Mouse (Mus musculus): ENCODE results near the gene Enkur.

Gene Enkur

DNA sequence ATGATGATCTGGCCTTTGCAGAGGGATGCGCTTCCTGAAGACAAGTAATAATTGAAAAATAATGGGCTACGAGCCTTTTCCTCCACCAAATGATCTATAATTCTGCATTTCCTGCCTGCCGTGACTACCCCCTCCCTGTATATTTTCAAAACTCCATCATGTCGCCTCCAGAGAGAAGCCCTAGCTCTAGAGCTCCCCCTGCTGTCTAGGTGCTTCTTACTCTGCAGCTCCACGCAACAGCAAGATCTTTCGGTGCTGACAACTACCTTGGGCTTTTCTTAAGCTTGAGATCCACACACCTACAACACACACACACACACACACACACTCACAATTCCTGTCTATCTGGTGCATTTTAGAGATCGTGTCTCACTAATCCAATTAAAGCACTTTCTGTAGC lies 17.6 kb downstream of the Enkur start:
- DNase-seq = peak; percentile 40 to 64

DNA sequence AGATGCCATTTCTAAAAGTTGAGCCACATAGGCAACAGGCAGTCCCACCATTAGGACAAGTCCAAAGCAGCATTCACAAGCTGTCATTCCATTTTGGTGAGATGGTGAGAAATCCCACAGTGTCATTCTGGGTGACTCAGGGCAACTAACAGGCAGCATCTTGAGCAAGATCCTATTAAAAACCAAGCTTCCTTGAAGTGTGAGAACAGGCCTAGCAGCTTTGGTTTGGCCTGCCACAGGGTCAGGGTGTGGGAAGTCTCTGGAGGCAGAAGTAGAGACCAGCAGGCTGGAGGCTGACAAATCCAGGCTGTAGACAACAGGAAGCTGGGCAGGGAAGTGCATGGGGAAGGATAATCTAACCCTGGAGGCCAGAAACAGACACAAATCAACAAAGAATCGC lies 22.4 kb downstream of the Enkur start:
- DNase-seq = peak; percentile 16 to 62

DNA sequence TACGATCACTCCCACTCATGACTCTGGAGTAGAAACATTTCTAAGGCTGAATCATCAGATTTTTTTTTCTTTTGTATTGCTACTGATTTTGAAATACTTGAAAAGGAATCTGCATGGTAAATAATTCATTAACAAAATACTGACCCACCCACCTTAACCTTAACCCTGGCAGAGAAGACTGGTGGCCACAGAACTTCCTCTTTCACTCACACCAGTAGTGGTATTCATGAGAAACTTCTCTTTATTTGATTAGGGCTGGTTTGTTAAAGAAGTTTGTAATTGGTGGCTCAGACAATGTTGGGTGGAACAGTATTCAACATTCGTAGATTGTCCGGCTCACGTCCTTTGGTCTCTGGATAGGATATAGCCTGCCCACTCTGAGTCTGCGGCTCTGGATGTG lies 26.0 kb downstream of the Enkur start:
- no peak for DNase-seq

DNA sequence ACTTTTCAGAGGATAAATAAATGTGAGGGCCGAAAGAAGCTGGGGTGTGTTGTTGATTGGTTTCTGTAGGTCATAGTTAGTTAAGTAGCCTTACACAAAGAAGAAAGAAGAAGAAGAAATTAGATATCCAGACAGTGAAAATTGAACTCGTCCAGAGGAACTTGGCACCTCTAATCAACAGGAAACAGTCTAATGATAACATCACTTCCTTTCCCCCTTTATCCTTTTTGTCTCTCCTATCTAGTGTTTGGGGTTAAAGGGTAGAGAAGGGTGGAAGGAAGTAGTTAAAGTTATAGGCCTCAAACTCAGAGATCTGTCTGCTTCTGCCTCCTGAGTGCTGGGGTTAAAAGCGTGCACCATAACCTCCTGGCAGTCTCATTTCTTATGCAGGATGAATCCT lies 32.4 kb downstream of the Enkur start:
- DNase-seq = no peak

DNA sequence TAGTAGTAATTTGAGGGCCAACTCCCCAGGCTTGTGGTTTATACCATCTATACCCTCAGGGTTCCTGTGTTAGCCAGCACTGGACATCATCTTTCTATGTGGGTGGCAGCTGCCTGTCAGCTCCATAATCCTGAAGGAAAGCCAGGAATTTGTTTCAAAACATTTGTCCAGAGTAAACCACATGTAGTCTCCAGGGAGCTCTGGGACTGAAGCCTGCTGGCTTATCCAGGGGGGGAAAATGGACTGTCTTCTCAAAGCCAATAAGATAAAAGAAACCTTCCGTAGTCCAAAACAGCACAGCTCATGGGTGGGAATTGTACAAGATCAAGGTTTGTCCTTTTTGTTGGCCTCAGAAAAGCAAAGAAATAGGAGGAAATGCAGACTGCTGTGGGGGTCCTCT lies 37.2 kb downstream of the Enkur start:
- DNase-seq = no peak

DNA sequence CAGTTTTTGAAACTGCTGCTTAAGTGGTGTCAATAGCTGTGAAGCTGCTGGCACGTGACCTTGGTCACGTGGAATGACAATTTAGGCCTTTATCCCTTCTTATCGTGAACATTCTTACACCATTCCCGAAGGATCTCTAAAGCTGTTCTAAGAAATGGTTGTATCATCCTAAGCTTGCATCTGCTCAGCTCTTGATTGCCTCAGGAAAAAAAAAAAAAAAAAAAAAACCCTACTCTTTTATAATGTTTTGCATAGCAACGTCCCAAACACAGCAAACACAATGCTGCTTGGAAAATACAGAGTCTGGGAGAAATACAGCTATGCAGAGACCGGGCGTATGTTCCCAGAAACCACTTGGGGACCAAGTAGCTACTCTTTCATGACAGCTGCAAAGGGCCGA lies 40.9 kb downstream of the Enkur start:
- no peak for DNase-seq

DNA sequence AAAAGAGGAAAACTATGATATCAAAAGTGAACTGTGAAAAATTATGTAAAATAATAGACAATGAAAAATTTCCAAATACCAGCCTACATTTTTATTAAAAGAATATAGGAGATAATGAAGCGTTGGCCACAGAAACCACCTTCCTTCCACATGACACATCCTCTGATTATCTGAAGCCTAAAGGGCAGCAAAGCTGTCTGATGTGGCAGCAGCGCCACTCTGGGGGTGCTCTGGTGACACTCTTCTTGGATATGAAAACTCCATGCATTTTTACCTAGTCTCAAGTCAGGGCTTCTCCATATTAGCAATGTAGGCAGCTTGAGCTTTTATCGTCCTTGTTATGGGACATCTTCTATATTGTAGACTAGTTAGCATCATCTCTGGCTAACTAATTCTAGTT lies 51.7 kb downstream of the Enkur start:
- no peak for DNase-seq

DNA sequence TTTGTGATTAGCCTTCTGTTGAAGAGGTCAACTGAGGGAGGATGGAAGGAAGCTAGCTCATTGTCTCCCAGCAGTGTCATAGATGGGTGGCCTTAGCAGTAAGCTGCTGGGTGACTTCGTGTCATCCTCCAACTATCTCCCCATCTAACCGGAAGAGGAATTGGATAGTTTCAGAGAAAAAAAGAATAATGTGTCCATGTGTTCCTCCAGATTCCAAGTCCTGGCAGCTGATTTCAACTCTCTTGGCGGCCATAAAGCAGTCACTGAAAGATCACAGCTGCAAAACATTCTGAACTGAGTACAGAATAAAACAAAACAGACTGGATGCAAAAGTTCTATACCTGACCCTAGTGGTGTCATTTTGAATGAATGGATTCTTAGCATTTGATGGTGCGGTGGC lies 58.0 kb downstream of the Enkur start:
- DNase-seq = peak; percentile 6 to 33

DNA sequence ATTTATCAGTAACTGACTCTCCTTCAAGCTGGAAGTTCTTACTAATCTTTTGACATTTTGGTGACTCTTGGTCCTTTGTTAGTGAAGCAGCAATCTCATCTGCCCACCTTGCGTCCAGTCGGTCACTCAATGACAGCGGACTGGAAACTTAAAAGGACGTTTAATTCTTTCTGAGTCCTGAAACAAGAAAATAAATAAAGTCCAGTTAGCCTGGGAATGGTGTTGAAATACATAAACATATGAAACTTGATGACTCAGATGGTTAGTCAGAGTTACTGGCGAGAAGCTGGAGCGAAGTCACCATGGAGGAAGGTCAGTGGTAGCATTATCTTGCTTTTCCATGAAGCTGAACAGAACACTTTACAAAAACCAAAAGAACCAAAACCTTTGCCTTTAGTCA lies 58.7 kb downstream of the Enkur start:
- DNase-seq = no peak

DNA sequence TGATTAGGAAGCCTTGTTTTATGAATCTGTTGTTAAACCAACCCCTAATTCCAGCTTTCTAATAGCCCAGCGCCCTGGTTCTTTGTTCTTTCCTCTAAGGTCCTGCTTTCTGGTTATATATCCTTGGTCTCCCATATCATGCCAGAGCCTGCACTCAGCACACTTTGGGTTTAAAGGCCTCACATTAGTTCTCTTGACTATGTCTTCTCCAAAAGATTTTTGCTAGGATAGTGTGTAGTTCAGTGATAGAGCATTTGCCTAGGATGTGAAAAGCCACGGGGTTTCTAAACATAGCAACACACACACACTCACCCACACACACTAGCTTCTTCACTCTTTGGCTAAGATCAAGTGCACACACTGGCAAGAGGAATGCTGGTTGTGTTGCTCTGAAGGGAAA lies 62.5 kb downstream of the Enkur start:
- no peak for DNase-seq

DNA sequence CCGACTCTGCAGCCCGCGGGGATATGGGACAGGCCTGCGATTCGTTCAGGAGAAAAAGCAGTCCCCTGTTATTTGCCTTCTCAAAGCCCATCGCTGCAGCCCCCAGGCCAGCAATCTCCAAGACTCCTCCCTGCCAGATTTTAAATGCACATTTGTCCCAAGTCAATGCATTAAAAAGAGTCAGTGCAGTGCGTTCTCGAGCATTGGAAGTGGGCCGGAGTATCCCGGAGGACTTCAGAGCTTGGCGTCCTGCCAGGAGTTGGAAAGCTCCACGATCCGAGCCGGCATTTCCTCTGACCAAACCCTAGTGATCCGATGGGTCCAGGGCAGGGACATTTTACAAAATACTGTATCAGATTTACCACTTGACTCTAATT lies 63.0 kb downstream of the Enkur start:
- DNase-seq = peak; percentile 75 to 79

DNA sequence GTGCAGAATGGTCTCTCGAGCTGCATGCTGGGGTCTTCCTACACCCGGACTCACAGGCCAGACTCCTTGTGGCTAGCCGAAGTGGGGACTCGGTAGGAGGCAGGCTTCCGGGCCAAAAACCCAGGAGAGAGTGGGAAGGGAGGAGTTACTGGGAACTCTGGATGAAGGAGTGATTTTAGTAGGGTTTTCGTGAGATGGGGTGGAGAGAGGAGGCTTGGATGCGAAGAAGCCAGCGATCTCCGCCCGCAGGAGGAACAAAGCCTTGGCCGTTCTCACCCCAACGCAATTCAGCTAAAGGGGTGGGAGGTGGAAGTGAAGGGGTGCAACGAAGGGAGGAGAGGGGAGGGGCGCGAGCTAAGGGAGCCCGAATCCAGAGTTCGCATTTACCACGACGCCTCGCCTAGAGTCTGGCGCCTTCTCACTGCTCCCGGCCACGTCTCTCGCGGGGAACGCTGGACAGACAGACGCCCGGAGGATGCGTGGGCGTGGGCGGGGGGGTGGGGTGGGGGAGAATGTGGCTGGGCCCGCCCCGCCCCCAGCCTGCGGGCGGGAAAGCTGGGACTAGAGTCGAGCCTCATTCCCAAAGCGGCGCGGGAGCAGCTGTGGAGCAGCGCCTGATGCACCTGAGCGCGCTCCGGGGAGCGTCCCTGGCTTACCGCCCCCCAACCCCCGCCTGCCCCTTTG lies 63.5 kb downstream of the Enkur start:
- peak; percentile 52 to 64 for DNase-seq

DNA sequence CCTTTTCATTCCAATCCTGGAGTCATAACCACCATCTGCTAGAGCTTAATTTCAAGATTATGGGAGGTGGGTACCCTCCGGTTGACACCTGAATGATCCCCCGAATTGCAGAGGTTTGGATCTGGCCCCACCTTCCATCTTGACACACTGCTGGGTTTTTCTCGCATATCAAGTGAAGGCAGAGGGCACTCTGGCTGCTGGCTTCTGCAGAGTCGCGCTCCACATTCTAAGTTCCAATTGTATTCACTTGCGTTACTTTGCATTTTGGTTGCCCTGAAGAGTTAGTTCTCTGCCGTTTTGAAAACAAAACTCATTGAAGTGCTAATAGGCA lies 64.0 kb downstream of the Enkur start:
- no peak for DNase-seq
